14 mouse cellular contexts compared by ENCODE assay signal in the genomic region with DNA sequence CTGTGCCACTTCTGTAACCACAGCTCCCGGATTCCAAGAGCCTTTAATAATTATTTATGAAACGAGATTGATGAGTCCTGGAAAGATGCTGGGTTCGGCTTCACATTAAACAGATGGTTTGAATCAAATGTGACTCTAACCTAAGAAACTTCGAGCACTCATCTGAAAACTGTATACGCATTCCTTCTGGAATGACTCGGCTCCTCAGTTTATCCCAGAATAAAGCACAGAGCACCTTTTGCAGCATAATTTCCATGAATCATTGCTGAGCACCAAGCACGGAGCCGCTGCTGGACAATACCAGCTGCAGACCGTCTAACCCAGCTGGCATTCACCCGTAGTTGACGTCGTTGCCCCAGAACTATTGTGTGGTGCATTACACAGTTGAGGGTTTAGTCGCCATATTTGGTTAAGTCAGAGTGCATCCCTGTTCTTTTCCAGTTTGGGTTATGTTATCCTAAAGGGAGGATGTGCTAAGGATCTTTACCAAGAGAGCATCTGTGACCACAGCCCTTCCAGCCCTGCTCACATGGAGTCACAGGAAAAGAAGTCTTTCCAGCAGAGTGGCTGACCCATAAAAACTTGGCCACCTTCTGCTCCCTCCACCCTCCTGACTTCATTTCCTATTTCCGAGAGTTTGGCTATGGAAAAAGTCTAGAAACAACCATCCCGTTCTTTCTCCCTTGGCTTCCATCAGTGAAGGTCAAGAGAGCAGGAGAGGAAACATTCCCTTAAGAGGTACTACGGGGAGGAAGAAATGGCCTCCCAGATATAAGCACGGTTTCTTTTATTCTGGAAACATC. TPM values are rescaled to one million over a fixed set of nuclear protein-coding genes. Genes with fewer than 3 reads are reported as not detected.
DNase-seq lines count a peak whose midpoint lies in the region; TF ChIP-seq lines count a peak whose summit lies in the region.
"Had no signal": no experiment of that assay in that cellular context is flagged by ENCODE, and none has a peak within 500 bp of the region (broad histone marks: within the 10 kb centered on the region; RNA-seq: fewer than 3 reads in every experiment).

No protein-coding gene starts in this region.

- peak overlapping the region; percentile 79 for H3K27ac ChIP-seq in gastrocnemius, adult 2 months
- H3K27ac ChIP-seq in brown adipose tissue, adult 24 weeks (replicated peaks; ENCODE audit: low read depth, low read length): 0 out of 2 replicates have a peak overlapping the region, but pooled peaks have one; percentile 8
- H3K27ac ChIP-seq: hindbrain, postnatal 0 days; kidney, embryonic 15.5 days; macrophage; midbrain, embryonic 12.5 days had no signal

- TF ChIP-seq CTCF in gastrocnemius, adult 2 months (IDR thresholded peaks at IDR 0.05): no peak

- H3K4me1 ChIP-seq in brown adipose tissue, adult 24 weeks (ENCODE audit: control insufficient read depth, insufficient read depth, insufficient read length, low read length): no peaks in the 10 kb centered on the region

- intact Hi-C loops in gastrocnemius, adult 2 months (cut with DNase I): loop anchor here (5.0 kb wide), 1 partner anchor 49 kb away; no protein-coding TSS in a partner anchor
- intact Hi-C loops in left cerebral cortex, postnatal 36 days (cut with DNase I): loop anchor here (5.0 kb wide), 1 partner anchor 289 kb away; no protein-coding TSS in a partner anchor

- no peak overlapping the region for H3K4me3 ChIP-seq in gastrocnemius, adult 2 months
- H3K4me3 ChIP-seq in brown adipose tissue, adult 24 weeks (ENCODE audit: insufficient read depth, low read depth, low read length): no peak overlapping the region
- H3K4me3 ChIP-seq: kidney, embryonic 15.5 days; midbrain, embryonic 12.5 days had no signal

- DNase-seq in gastrocnemius, adult 2 months: no peak
- no peak for DNase-seq in gastrocnemius, postnatal 4 days (ENCODE audit: low spot score in 2 of 2)
- DNase-seq in 3134 (ENCODE audit: extremely low read depth, insufficient read length, low spot score): peak; percentile 32
- DNase-seq in heart, postnatal 4 days: peak; percentile 11
- DNase-seq in left cerebral cortex, postnatal 36 days (ENCODE audit: low spot score in 2 of 2): no peak
- no peak for DNase-seq in left cerebral cortex, adult 9 months (ENCODE audit: low spot score in 2 of 2)
- no peak for DNase-seq in thymus, postnatal 0 days (ENCODE audit: low spot score)
- DNase-seq: lung, adult 18-20 months; thymus, adult 18-20 months had no signal

RNA-seq across cellular contexts. Expression of gene Prim2, which starts 3.8 kb away (rescaled TPM):
- total RNA-seq in gastrocnemius, adult 2 months (2021): 1 to 10 TPM; 1.2 to 1.3 TPM
- total RNA-seq in gastrocnemius, postnatal 4 days (2021): 10 to 100 TPM; 11.9 to 12.3 TPM
- polyA plus RNA-seq in brown adipose tissue, adult 24 weeks (2012; ENCODE audit: insufficient read depth, insufficient read length, missing spikeins): 2.6 and 2.7 TPM in 2 replicates
- total RNA-seq in heart, postnatal 4 days (2021): 10 to 100 TPM; 10.1 to 10.6 TPM
- 1 to 10 TPM; 6.3 to 7.1 TPM for total RNA-seq in left cerebral cortex, postnatal 36 days (2021)
- 43.6 and 46.3 TPM in 2 replicates for polyA plus RNA-seq in thymus, postnatal 0 days (2015; fragmentation: Nextera tagmentation; extraction: Ambion mirVana)

RNA-seq across cellular contexts. Expression of gene Rab23, which starts 46.3 kb away (rescaled TPM):
- 1 to 10 TPM; 4.1 to 5.9 TPM for total RNA-seq in gastrocnemius, adult 2 months (2021)
- total RNA-seq in gastrocnemius, postnatal 4 days (2021): 10 to 100 TPM; 18.4 to 19.7 TPM
- 3.8 and 6.1 TPM in 2 replicates for polyA plus RNA-seq in brown adipose tissue, adult 24 weeks (2012; ENCODE audit: insufficient read depth, insufficient read length, missing spikeins)
- 10 to 100 TPM; 19.0 to 19.6 TPM for total RNA-seq in heart, postnatal 4 days (2021)
- 10 to 100 TPM; 27.4 to 32.1 TPM for total RNA-seq in left cerebral cortex, postnatal 36 days (2021)
- polyA plus RNA-seq in thymus, postnatal 0 days (2015; fragmentation: Nextera tagmentation; extraction: Ambion mirVana): 7.8 and 9.6 TPM in 2 replicates

Comparison
In these comparisons a context has a peak if more than half of its experiments do, and no peak if none do; other contexts are left out.
1. DNase-seq: peak in 3134 (single experiment) and heart, postnatal 4 days (single experiment); none in gastrocnemius, adult 2 months (single experiment), gastrocnemius, postnatal 4 days (0 of 2), left cerebral cortex, postnatal 36 days (0 of 2), left cerebral cortex, adult 9 months (0 of 2) and thymus, postnatal 0 days (single experiment).